Mouse (Mus musculus): ENCODE data around the gene Zfp729a. TPM values are rescaled to one million over a fixed set of nuclear protein-coding genes. Genes with fewer than 3 reads are reported as not detected.

The Zfp729a gene
- polyA plus RNA-seq (2017; shearing (Covaris generic)) = 4.8 TPM

DNA sequence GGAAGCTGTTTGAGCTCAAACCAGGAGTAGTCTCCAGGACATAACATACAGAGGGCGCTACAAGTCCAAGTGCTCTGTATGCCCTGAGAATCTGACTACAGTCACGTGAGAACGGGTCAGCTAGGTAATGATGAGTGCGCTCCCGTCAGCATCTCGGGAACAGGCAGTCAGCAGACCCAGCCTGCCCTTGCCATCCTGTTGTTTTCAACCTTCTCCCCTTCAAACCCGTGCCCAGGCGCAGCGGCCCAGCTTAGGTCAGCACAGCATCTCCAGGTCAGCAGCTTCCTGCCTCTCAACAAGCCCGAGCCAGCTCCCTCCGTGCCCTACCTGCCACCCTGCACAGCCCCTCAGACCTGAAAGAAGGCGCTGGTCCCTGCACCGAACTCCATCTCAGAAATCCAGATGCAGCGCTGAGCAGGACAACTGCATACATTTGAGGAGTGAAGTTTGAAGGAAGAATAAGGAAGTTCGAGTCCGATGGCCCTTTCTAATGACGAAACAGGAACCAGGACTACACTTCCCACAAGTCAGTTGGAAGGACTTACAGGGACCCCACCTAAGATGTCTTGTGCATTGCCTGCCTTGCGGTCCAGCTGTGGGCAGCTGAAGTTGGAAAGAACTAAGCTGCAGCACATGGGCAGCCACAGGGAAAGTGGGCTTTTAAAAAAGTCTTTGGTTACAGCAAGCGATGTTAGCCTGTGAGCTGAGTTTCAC lies at the start of gene Zfp729a, which contains the start of gene Gm49345:
Zfp729a (minus strand) TSS at position 498 of the 714 bp plus-strand sequence.
Gm49345 (minus strand) TSS at position 476 of the 714 bp plus-strand sequence.

DNA sequence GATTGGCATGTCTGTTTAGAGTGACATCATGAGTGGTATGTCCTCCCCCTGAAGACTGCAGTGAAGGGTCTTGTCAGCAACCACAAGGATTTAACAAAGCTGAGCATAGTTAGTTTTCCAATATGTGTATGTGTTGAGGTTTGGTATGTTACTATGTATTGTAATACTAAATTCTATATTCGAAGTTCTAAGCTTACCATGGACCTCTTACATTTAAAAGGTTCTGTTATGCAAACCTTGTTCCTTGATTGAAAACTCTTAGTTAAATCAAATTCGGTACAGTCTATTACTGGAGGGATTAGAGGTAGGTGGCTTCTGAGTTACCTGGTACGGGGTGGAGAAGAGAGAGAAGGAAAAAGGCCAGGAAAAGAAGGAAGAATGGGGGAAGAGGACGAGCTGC lies 49.4 kb upstream of the Zfp729a start, which contains the start of gene Zfp738:
Zfp738 (minus strand) TSS at position 101 of the 400 bp plus-strand sequence.

DNA sequence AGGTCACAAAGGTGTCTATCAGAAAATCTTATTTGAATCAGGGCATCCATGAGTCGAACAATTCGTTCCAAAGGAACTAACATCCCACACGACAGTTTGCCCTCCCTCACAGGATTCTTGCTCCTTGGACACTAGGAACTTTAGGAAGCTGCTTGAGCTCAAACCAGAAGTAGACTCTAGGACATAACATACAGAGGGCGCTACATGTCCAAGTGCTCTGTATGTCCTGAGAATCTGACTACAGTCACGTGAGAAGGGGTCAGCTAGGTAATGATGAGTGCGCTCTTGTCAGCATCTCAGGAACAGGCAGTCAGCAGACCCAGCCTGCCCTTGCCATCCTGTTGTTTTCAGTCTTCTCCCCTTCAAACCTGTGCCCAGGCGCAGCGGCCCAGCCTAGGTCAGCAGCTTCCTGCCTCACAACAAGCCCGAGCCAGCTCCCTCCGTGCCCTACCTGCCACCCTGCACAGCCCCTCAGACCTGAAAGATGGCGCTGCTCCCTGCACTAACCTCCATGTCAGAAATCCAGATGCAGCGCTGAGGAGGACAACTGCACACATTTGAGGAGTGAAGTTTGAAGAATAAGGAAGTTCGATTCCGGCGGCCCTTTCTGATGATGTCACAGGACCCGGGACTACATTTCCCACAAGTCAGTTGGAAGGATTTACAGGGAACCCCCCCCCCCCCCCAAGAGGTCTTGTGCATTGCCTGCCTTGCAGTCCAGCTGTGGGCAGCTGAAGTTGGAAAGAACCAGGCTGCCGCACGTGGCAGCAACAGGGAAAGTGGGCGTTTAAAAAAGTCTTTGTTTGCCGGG lies 28.3 kb downstream of the Zfp729a start, which contains the start of gene Zfp729b:
Zfp729b (minus strand) TSS at position 642 of the 811 bp plus-strand sequence.

Other genes with a start within 250 kb of the Zfp729a start
- 29.1 TPM for gene Zfp429, start 238.0 kb downstream of the Zfp729a start, polyA plus RNA-seq (2017; shearing (Covaris generic))
- gene Zfp459, start 216.4 kb downstream of the Zfp729a start, polyA plus RNA-seq (2017; shearing (Covaris generic)) = 3.5 TPM
- gene Zfp874a, start 186.2 kb downstream of the Zfp729a start, polyA plus RNA-seq (2017; shearing (Covaris generic)) = 34.3 TPM
- gene Zfp874b, start 153.5 kb downstream of the Zfp729a start, polyA plus RNA-seq (2017; shearing (Covaris generic)) = 13.9 TPM
- gene Zfp58, start 137.2 kb downstream of the Zfp729a start, polyA plus RNA-seq (2017; shearing (Covaris generic)) = 17.3 TPM
- gene Gm26965, start 111.6 kb downstream of the Zfp729a start, polyA plus RNA-seq (2017; shearing (Covaris generic)) = not detected
- gene Zfp87, start 111.6 kb downstream of the Zfp729a start, polyA plus RNA-seq (2017; shearing (Covaris generic)) = 44.6 TPM
- gene Zfp748, start 84.0 kb downstream of the Zfp729a start, polyA plus RNA-seq (2017; shearing (Covaris generic)) = 15.9 TPM
- 5.3 TPM for gene Zfp729b, start 28.1 kb downstream of the Zfp729a start, polyA plus RNA-seq (2017; shearing (Covaris generic))
- gene Gm49345, start within 50 bp of the Zfp729a start, polyA plus RNA-seq (2017; shearing (Covaris generic)) = 3.1 TPM
- gene Zfp738, start 49.3 kb upstream of the Zfp729a start, polyA plus RNA-seq (2017; shearing (Covaris generic)) = 12.5 TPM
- gene Zfp65, start 91.4 kb upstream of the Zfp729a start, polyA plus RNA-seq (2017; shearing (Covaris generic)) = 8.0 TPM
- 2.1 TPM for gene Zfp85, start 117.4 kb upstream of the Zfp729a start, polyA plus RNA-seq (2017; shearing (Covaris generic))
- not detected for gene Zfp493, start 141.9 kb upstream of the Zfp729a start, polyA plus RNA-seq (2017; shearing (Covaris generic))
- gene Zfp273, start 175.9 kb upstream of the Zfp729a start, polyA plus RNA-seq (2017; shearing (Covaris generic)) = 1.2 TPM
- not detected for gene Gm10037, start 193.3 kb upstream of the Zfp729a start, polyA plus RNA-seq (2017; shearing (Covaris generic))
- gene BC048507, start 225.5 kb upstream of the Zfp729a start, polyA plus RNA-seq (2017; shearing (Covaris generic)) = not detected

Data from effector memory CD4-positive, alpha-beta T cell, adult 7 months (primary cell).